Mouse (Mus musculus) testis, adult 2 months (tissue): Measurements from ENCODE around the gene Ltbp4.

ENCODE experiments used
- CTCF ChIP-seq: fragments of 200-500 bp; IDR thresholded peaks from 2 replicates; pipeline ENCODE4 v1.5.1; 2012; ENCODE audit warnings: low read depth, mild to moderate bottlenecking, inconsistent platforms, low read length, moderate library complexity; ENCODE audit not compliant: control insufficient read depth, insufficient read depth, insufficient replicate concordance
- POLR2A ChIP-seq: fragments of 200-500 bp; IDR thresholded peaks from 2 replicates; pipeline ENCODE4 v1.6.1; 2012; ENCODE audit warnings: low read depth, mild to moderate bottlenecking, inconsistent platforms, low read length, moderate library complexity; ENCODE audit not compliant: control insufficient read depth

GRCm38 (mm10) chr7:27329981-27330380 is 7.5 kb downstream of the Ltbp4 start:
- no peak for TF ChIP-seq CTCF
- no peak for TF ChIP-seq POLR2A
